Comparison of ENCODE assay signal across 18 mouse cellular contexts in the genomic region with DNA sequence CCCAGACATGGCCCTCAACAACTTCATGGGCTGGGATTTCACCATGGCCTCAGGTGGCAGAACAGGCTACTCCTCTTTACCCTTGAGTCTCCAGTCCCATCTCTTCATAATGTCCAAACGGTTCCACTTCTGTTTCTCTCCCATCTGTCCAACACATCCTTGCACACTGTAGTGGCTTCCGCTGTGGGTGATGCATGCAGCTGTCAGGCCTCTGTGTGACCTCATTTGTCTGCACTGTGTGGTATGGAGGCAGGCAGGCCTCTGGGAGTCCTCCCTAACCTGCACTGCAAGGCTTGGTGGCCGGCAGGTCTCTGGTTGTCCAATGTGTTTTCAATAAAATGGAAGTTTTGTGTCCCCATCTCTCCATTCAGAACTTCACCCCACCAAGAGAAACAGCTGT.
"Had no signal": no experiment of that assay in that cellular context is flagged by ENCODE, and none has a peak within 500 bp of the region (broad histone marks: within the 10 kb centered on the region; RNA-seq: fewer than 3 reads in every experiment).

No protein-coding gene starts in this region.

- H3K4me2 ChIP-seq: lung, embryonic 14.5 days; midbrain, embryonic 12.5 days; neural tube, embryonic 13.5 days; neural tube, embryonic 15.5 days had no signal

- DNase-seq: lung, adult 18-20 months; lung, embryonic 14.5 days; lung, postnatal 10 days; lung, postnatal 4 days; midbrain, embryonic 14.5 days; retina, postnatal 1 day; right cerebral cortex, adult 18-20 months; right cerebral cortex, postnatal 25 days; right cerebral cortex, postnatal 4 days; spleen, adult 18-20 months; thymus, adult 18-20 months; thymus, postnatal 25 days; thymus, postnatal 4 days had no signal

- H3K4me3 ChIP-seq: midbrain, embryonic 10.5 days; midbrain, embryonic 12.5 days; neural tube, embryonic 13.5 days; neural tube, embryonic 15.5 days had no signal

- H3K9me3 ChIP-seq: midbrain, embryonic 10.5 days; midbrain, embryonic 12.5 days; neural tube, embryonic 13.5 days; neural tube, embryonic 15.5 days had no signal

- ATAC-seq: midbrain, embryonic 16.5 days had no signal

- H3K9ac ChIP-seq: lung, embryonic 14.5 days; midbrain, embryonic 12.5 days; neural tube, embryonic 13.5 days; neural tube, embryonic 15.5 days had no signal

- H3K36me3 ChIP-seq: midbrain, embryonic 10.5 days; midbrain, embryonic 12.5 days; neural tube, embryonic 13.5 days; neural tube, embryonic 15.5 days had no signal

- H3K27ac ChIP-seq: midbrain, embryonic 10.5 days; midbrain, embryonic 12.5 days; neural tube, embryonic 13.5 days; neural tube, embryonic 15.5 days had no signal

- H3K27me3 ChIP-seq: midbrain, embryonic 12.5 days; neural tube, embryonic 13.5 days; neural tube, embryonic 15.5 days had no signal
